Mouse (Mus musculus) testis, adult 2 months (tissue): Measurements from ENCODE around the gene Dlk1.

Source experiments
- CTCF ChIP-seq: fragments of 200-500 bp; IDR thresholded peaks from 2 replicates; pipeline ENCODE4 v1.5.1; 2012; ENCODE audit warnings: low read depth, mild to moderate bottlenecking, inconsistent platforms, low read length, moderate library complexity; ENCODE audit not compliant: control insufficient read depth, insufficient read depth, insufficient replicate concordance
- POLR2A ChIP-seq: fragments of 200-500 bp; IDR thresholded peaks from 2 replicates; pipeline ENCODE4 v1.6.1; 2012; ENCODE audit warnings: low read depth, mild to moderate bottlenecking, inconsistent platforms, low read length, moderate library complexity; ENCODE audit not compliant: control insufficient read depth

- TF ChIP-seq POLR2A (no peak), CTCF (no peak)
Measured at GRCm38 (mm10) chr12:109406018-109406417, 46.6 kb upstream of the Dlk1 start.
